Mouse (Mus musculus): Measurements from ENCODE around the gene 1700007K13Rik. TPM values are rescaled to one million over a fixed set of nuclear protein-coding genes. Genes with fewer than 3 reads are reported as not detected.

1700007K13Rik gene
- polyA plus RNA-seq, 1 experiment from 2014 or later: 1.9 TPM

Other genes starting within 250 kb of the 1700007K13Rik start
- 5.2 and 6.0 TPM in 2 replicates for gene Ppp1r26, start 19.5 kb downstream of the 1700007K13Rik start, polyA plus RNA-seq (2015; fragmentation: Nextera tagmentation; extraction: Ambion mirVana)
- 53.0 and 53.7 TPM in 2 replicates for gene Mrps2, start 1.7 kb upstream of the 1700007K13Rik start, polyA plus RNA-seq (2015; fragmentation: Nextera tagmentation; extraction: Ambion mirVana)
- gene Gbgt1, start 30.6 kb upstream of the 1700007K13Rik start, polyA plus RNA-seq (2015; fragmentation: Nextera tagmentation; extraction: Ambion mirVana): 0.98 and 1.8 TPM in 2 replicates
- gene Gm10134, start 39.8 kb upstream of the 1700007K13Rik start, polyA plus RNA-seq (2015; fragmentation: Nextera tagmentation; extraction: Ambion mirVana): 2.2 and 3.5 TPM in 2 replicates
- gene Ralgds, start 46.8 kb upstream of the 1700007K13Rik start, polyA plus RNA-seq (2015; fragmentation: Nextera tagmentation; extraction: Ambion mirVana): 30.9 and 31.7 TPM in 2 replicates
- 1.9 TPM in 1 of 2 replicates, not detected in the other for gene Cel, start 97.1 kb upstream of the 1700007K13Rik start, polyA plus RNA-seq (2015; fragmentation: Nextera tagmentation; extraction: Ambion mirVana)
- gene Gtf3c5, start 117.4 kb upstream of the 1700007K13Rik start, polyA plus RNA-seq (2015; fragmentation: Nextera tagmentation; extraction: Ambion mirVana): 45.3 and 46.7 TPM in 2 replicates
- gene Gfi1b, start 155.7 kb upstream of the 1700007K13Rik start, polyA plus RNA-seq (2015; fragmentation: Nextera tagmentation; extraction: Ambion mirVana): 0.49 and 1.0 TPM in 2 replicates
- gene Tsc1, start 174.9 kb upstream of the 1700007K13Rik start, polyA plus RNA-seq (2015; fragmentation: Nextera tagmentation; extraction: Ambion mirVana): 17.8 and 20.6 TPM in 2 replicates
- 3.5 and 4.0 TPM in 2 replicates for gene Spaca9, start 233.4 kb upstream of the 1700007K13Rik start, polyA plus RNA-seq (2015; fragmentation: Nextera tagmentation; extraction: Ambion mirVana)
- gene Ak8, start 233.8 kb upstream of the 1700007K13Rik start, polyA plus RNA-seq (2015; fragmentation: Nextera tagmentation; extraction: Ambion mirVana): 1.7 and 1.9 TPM in 2 replicates

Measured in lung, embryonic 15.5 days (tissue).